Mouse (Mus musculus) liver, adult 10 weeks (tissue): ENCODE results near the gene Cabp7. TPM values are rescaled to one million over a fixed set of nuclear protein-coding genes. Genes with fewer than 3 reads are reported as not detected.

Experiments
- polyA plus RNA-seq: library from polyadenylated mRNA; stranded (reverse); fragments of 350-450 nt; fragmentation: Illumina TruSeq; extraction: RNeasy Lipid Tissue Mini Kit (QIAGEN cat#74804); gene quantifications from one replicate; pipeline ENCODE4 v1.2.3, GENCODE M21; 2014; ENCODE audit warnings: low read depth, low replicate concordance

The Cabp7 gene
- not detected for polyA plus RNA-seq

GRCm38 (mm10) chr11:4746733-4747132 lies at the start of gene Cabp7:
Gene Cabp7 (minus strand): TSS chr11:4746778.

GRCm38 (mm10) chr11:4704072-4704964 lies 42.3 kb downstream of the Cabp7 start, which contains the start of the genes Uqcr10 and Zmat5:
Gene Uqcr10 (minus strand): TSS chr11:4704342.
Gene Zmat5 (plus strand): TSS chr11:4704678.

Other genes starting within 250 kb of the Cabp7 start
- 7.6 TPM for gene Mtmr3, start 151.9 kb downstream of the Cabp7 start, polyA plus RNA-seq
- gene Gm11032, start 126.7 kb downstream of the Cabp7 start, polyA plus RNA-seq = not detected
- 6.0 TPM for gene Ascc2, start 109.0 kb downstream of the Cabp7 start, polyA plus RNA-seq
- gene Uqcr10, start 42.4 kb downstream of the Cabp7 start, polyA plus RNA-seq = 30.9 TPM
- gene Zmat5, start 42.1 kb downstream of the Cabp7 start, polyA plus RNA-seq = not detected
- gene Nf2, start 102.8 kb upstream of the Cabp7 start, polyA plus RNA-seq = 22.1 TPM
- gene Nipsnap1, start 127.2 kb upstream of the Cabp7 start, polyA plus RNA-seq = 218 TPM
- gene Thoc5, start 148.5 kb upstream of the Cabp7 start, polyA plus RNA-seq = 5.0 TPM
- gene Nefh, start 201.3 kb upstream of the Cabp7 start, polyA plus RNA-seq = 0.21 TPM
- 27.8 TPM for gene Ap1b1, start 240.0 kb upstream of the Cabp7 start, polyA plus RNA-seq